Mouse (Mus musculus) embryonic facial prominence, embryonic 14.5 days (tissue): ENCODE measurements at regions not wholly inside any gene's neighbourhood (a gene's known extent, or its start where the extent isn't known, plus 50 kb on each side); places are given as distances from the start of the nearest gene placed in this dataset.

Experiments
- ATAC-seq: fragments of 200-750 bp; cut with Nextera tagmentation; 2 replicates; pipeline ENCODE4 v1.8.0; 2017; ENCODE audit warnings: low read depth, moderate number of reproducible peaks, moderate TSS enrichment
- DNase-seq: peaks from one replicate; pipeline ENCODE4 v3.0.0-alpha.2; 2015; ENCODE audit warnings: low spot score
- H3K27ac ChIP-seq: fragments of 300-500 bp; sonication (generic); replicated peaks from 2 replicates; pipeline ENCODE4 v1.5.1; 2014; ENCODE audit warnings: low read depth, mild to moderate bottlenecking, low read length, moderate library complexity
- H3K27me3 ChIP-seq: fragments of 300-500 bp; sonication (generic); replicated peaks from 2 replicates; pipeline ENCODE4 v1.6.1; 2014; ENCODE audit warnings: low read length; ENCODE audit not compliant: control insufficient read depth, insufficient read depth
- H3K36me3 ChIP-seq: fragments of 300-500 bp; sonication (generic); 2 replicates; pipeline ENCODE4 v1.6.1; 2014; ENCODE audit warnings: low read length, mixed read lengths; ENCODE audit not compliant: control insufficient read depth, insufficient read depth
- H3K4me1 ChIP-seq: fragments of 300-500 bp; sonication (generic); 2 replicates; pipeline ENCODE4 v1.6.1; 2014; ENCODE audit warnings: antibody characterized with exemption, low read length; ENCODE audit not compliant: control insufficient read depth, insufficient read depth
- H3K4me2 ChIP-seq: fragments of 300-500 bp; sonication (generic); 2 replicates; pipeline ENCODE4 v1.6.1; 2014; ENCODE audit warnings: low read depth, mild to moderate bottlenecking, low read length, moderate library complexity, mixed read lengths
- H3K4me3 ChIP-seq: fragments of 300-500 bp; sonication (generic); 2 replicates; pipeline ENCODE4 v1.5.1; 2014; ENCODE audit warnings: low read depth, mild to moderate bottlenecking, low read length
- H3K9ac ChIP-seq: fragments of 300-500 bp; sonication (generic); 2 replicates; pipeline ENCODE4 v1.6.1; 2014; ENCODE audit warnings: low read depth, mild to moderate bottlenecking, low read length, moderate library complexity, mixed read lengths
- H3K9me3 ChIP-seq: fragments of 300-500 bp; sonication (generic); 2 replicates; pipeline ENCODE4 v1.6.1; 2016; ENCODE audit warnings: low read length; ENCODE audit not compliant: control insufficient read depth
- WGBS: fragments of 180-500 bp; shearing (Covaris S2); extraction: QIAGEN DNeasy Blood & Tissue Kit; methylation state at CpG from one replicate; pipeline ENCODE4 v1.1.7; 2014; 5-methylcytosine and 5-hydroxymethylcytosine counted together

DNA sequence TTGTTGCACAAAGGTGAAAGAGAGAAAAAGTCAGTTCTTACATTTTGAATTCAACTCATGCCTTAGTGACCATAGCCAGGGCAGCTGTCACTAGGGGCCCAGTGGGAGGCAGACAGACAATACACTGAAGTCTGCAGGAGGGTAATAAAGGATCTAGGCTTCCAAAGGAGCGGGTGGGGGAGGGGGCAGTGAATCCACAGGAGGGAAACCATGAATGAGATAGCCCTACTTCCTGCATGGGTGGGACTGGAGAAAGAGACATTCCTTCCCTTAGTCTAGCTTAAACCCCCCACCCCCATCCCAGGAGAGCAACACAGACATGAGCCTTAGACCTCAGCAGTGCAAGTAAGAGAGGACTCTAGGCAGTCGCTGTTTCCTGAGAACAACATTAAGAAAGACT is 535.4 kb upstream of the Vstm2b start:
- Histone ChIP-seq H3K27me3 (no peaks in the 10 kb centered on the region), H3K4me2 (no peak overlapping the region), H3K9me3 (no peaks in the 10 kb centered on the region), H3K36me3 (no peaks in the 10 kb centered on the region), H3K9ac (no peak overlapping the region), H3K4me1 (no peaks in the 10 kb centered on the region), H3K4me3 (no peak overlapping the region), H3K27ac (no peak overlapping the region)
- WGBS = 20% methylated on average over 2 of the region's 2 CpGs
- ATAC-seq = no peak
- DNase-seq = no peak

DNA sequence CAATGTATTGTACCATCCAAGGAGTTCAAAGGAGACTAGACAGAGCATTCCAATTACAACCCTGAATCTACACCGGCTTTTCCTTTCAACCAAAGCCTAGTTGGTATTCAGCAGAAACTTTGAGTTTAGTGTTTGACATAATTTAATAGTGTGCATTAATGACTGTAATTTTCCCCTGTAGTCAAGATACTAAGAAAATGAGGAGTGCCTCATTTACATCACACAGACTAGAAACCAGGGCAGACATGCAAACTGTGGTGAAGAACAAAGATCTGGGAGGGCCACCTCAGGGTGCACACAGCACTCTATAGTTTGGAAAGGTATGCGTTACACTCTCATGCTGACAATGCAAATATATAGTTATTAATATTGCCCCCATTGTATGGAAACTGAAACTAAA is 525.4 kb upstream of the Vstm2b start:
- no peaks in the 10 kb centered on the region for H3K36me3 ChIP-seq
- no peaks in the 10 kb centered on the region for H3K27me3 ChIP-seq
- DNase-seq (no peak), ATAC-seq (no peak)
- H3K4me3 ChIP-seq = no peak overlapping the region
- H3K4me2 ChIP-seq = no peak overlapping the region
- H3K9me3 ChIP-seq = no peaks in the 10 kb centered on the region
- 84% methylated on average over 2 of the region's 2 CpGs for WGBS
- no peak overlapping the region for H3K27ac ChIP-seq
- no peak overlapping the region for H3K9ac ChIP-seq
- no peaks in the 10 kb centered on the region for H3K4me1 ChIP-seq

DNA sequence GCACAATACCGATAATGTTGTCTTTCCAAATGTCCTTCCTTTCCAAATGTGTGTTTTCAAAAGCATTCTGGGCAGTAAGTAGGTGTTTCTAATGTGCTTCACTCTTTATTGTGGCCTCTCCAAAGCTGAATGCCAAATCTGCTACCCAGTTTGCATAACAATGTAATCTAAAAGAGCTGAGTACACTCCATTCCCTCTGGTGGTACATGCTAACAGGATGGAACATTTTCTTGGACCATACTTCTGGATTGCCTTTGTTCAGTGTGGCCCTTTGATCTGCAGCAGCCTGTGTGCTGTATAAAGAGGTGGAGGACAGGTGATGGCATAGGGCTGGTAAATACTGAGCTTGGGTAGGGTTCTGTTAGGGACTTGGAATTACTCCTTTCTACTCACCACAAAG is 520.3 kb upstream of the Vstm2b start:
- Histone ChIP-seq H3K36me3 (no peaks in the 10 kb centered on the region), H3K9ac (no peak overlapping the region), H3K9me3 (no peaks in the 10 kb centered on the region), H3K4me2 (no peak overlapping the region), H3K27ac (no peak overlapping the region), H3K27me3 (no peaks in the 10 kb centered on the region), H3K4me1 (no peaks in the 10 kb centered on the region), H3K4me3 (no peak overlapping the region)
- ATAC-seq (no peak), DNase-seq (no peak)
- 90% methylated on average over 1 of the region's 1 CpGs for WGBS

DNA sequence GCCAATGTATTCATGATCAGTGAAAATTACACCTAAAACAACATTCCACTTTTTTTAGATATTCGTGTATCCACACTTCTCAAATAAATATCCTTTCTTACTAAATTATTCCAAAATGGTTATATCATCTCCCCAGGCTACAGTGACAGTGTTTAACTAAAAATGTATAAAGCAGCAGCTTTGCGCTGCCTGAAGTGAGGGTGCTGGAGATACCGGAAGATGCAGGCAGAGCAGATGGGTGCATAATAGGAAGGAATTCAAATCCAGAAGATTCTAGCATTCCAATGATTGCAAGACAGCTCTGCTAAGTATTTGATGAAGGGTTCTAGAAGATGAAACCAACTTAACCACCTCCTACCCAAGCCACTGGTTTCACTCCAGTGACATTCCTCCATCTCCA is 516.9 kb upstream of the Vstm2b start:
- H3K27me3 ChIP-seq = no peaks in the 10 kb centered on the region
- DNase-seq (no peak), ATAC-seq (no peak)
- WGBS = 83% methylated on average over 3 of the region's 3 CpGs
- H3K4me3 ChIP-seq = no peak overlapping the region
- no peak overlapping the region for H3K9ac ChIP-seq
- no peaks in the 10 kb centered on the region for H3K36me3 ChIP-seq
- H3K4me2 ChIP-seq = no peak overlapping the region
- H3K27ac ChIP-seq = no peak overlapping the region
- H3K4me1 ChIP-seq = no peaks in the 10 kb centered on the region
- no peaks in the 10 kb centered on the region for H3K9me3 ChIP-seq

DNA sequence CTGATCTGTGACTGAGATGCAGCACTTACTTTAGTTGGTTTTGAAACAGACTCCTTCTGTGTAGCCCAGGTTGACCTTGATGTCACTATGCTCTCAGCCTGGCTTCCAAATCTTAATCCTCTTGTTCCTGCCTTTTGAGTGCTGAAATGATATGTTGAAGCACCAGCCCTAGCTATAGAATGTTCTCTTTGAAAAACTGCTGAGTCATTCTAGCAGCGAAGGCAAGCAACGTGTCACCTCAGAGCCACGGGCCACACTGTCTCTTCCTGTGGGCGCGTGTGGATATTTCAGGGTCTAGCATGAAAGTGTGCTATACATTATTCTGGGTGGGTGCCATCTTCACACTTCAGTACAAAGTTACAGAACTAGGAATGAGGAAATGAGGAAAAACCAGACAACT is 510.0 kb upstream of the Vstm2b start:
- no peaks in the 10 kb centered on the region for H3K4me1 ChIP-seq
- DNase-seq (no peak), ATAC-seq (no peak)
- no peaks in the 10 kb centered on the region for H3K9me3 ChIP-seq
- H3K4me2 ChIP-seq = no peak overlapping the region
- no peak overlapping the region for H3K4me3 ChIP-seq
- H3K27me3 ChIP-seq = no peaks in the 10 kb centered on the region
- WGBS = 82% methylated on average over 5 of the region's 5 CpGs
- no peak overlapping the region for H3K9ac ChIP-seq
- no peaks in the 10 kb centered on the region for H3K36me3 ChIP-seq
- H3K27ac ChIP-seq = no peak overlapping the region

DNA sequence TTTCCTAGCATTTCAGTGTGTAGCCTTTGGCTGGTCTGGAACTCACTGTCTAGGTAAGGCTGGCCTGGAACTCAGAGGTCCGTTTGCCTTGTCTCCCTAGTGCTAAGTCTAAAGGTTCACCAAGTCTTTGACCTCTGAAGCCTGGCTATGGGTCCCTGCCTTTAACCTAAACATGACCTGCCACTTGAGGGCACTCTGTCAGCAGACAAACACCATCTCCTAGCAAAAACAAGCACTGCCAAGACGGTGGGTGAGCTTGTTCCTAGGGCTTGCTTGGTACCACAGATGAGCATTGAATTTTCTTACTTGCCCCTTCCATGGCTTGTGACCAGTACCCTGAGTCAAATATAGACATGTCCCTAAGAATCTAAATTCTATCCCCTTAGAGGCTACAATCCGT is 508.3 kb upstream of the Vstm2b start:
- H3K27me3 ChIP-seq = no peaks in the 10 kb centered on the region
- no peak overlapping the region for H3K27ac ChIP-seq
- DNase-seq (no peak), ATAC-seq (no peak)
- H3K36me3 ChIP-seq = no peaks in the 10 kb centered on the region
- H3K4me2 ChIP-seq = no peak overlapping the region
- no peak overlapping the region for H3K9ac ChIP-seq
- 41% methylated on average over 3 of the region's 3 CpGs for WGBS
- no peak overlapping the region for H3K4me3 ChIP-seq
- H3K9me3 ChIP-seq = no peaks in the 10 kb centered on the region
- H3K4me1 ChIP-seq = no peaks in the 10 kb centered on the region

DNA sequence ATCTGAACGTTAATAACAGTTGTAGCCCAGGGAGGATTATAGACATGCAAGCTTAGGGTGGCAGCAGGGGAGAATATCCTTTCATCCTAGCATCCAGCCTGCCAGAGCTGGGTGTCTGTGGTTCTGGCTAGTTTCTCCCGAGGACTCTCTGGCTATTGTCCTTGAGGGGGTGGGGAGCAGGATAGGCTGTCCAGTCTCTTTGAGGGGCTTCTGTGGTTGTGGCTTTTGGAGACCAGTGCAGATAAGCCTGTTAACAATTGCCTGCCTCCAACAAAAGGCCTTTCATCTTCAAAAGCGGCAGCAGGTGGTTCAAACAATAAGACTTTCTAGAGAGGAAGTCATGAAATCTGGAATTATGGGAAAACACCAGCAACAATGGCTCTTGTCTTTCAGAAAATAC is 507.2 kb upstream of the Vstm2b start:
- H3K9ac ChIP-seq = no peak overlapping the region
- no peaks in the 10 kb centered on the region for H3K4me1 ChIP-seq
- ATAC-seq = no peak
- DNase-seq = no peak
- H3K9me3 ChIP-seq = no peaks in the 10 kb centered on the region
- WGBS = 21% methylated on average over 3 of the region's 3 CpGs
- H3K36me3 ChIP-seq = no peaks in the 10 kb centered on the region
- H3K27me3 ChIP-seq = no peaks in the 10 kb centered on the region
- no peak overlapping the region for H3K4me2 ChIP-seq
- no peak overlapping the region for H3K4me3 ChIP-seq
- no peak overlapping the region for H3K27ac ChIP-seq

DNA sequence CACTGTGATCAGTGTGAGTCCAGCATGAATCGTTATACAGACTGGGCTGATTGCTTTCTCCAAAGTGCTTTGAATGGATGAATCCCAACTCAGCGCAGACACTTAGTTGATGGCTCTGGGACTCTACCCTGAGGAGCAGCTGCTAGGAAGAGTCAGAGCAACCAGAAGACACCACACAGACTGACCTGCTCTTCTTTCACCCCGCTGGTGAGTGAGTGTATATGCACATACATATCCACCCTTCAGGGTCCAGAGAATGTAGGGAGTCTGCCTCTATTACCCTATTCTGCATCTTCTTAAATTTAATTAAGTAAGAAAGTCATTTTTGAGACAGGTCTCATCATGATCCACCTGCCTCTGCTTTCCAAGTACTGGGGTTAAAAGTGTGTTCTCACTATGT is 506.5 kb upstream of the Vstm2b start:
- DNase-seq = no peak
- ATAC-seq = no peak
- Histone ChIP-seq H3K27me3 (no peaks in the 10 kb centered on the region), H3K4me3 (no peak overlapping the region), H3K36me3 (no peaks in the 10 kb centered on the region), H3K4me1 (no peaks in the 10 kb centered on the region), H3K27ac (no peak overlapping the region), H3K4me2 (no peak overlapping the region), H3K9ac (no peak overlapping the region), H3K9me3 (no peaks in the 10 kb centered on the region)
- WGBS = 58% methylated on average over 3 of the region's 3 CpGs

DNA sequence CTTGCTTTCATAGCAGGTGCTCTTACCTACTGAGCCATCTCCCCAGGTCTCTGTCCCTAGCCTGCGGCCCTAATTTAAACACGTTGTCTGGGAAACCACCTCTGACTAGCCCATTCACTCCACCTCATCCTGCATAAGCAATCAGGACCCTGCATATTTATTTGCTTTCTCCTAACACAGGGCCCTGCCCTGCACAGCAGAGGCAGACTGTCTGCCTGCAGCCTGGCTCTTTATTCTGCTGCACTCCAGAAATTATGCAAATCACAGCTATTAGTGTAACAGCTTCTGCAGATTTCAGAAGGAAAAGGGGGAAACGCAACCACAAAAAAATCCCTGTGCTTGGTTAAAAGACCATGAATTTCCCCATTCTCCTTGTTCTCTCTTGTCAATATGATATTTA is 505.9 kb upstream of the Vstm2b start:
- Histone ChIP-seq H3K9me3 (no peaks in the 10 kb centered on the region), H3K27ac (no peak overlapping the region), H3K4me1 (no peaks in the 10 kb centered on the region), H3K4me3 (no peak overlapping the region), H3K4me2 (no peak overlapping the region), H3K27me3 (no peaks in the 10 kb centered on the region), H3K36me3 (no peaks in the 10 kb centered on the region), H3K9ac (no peak overlapping the region)
- WGBS = 53% methylated on average over 3 of the region's 3 CpGs
- ATAC-seq = no peak
- DNase-seq = no peak
